Mouse (Mus musculus): ENCODE data around the gene Gprin1. TPM values are rescaled to one million over a fixed set of nuclear protein-coding genes. Genes with fewer than 3 reads are reported as not detected.

Gene Gprin1
- total and polyA plus RNA-seq, 2 experiments, result not detected

DNA sequence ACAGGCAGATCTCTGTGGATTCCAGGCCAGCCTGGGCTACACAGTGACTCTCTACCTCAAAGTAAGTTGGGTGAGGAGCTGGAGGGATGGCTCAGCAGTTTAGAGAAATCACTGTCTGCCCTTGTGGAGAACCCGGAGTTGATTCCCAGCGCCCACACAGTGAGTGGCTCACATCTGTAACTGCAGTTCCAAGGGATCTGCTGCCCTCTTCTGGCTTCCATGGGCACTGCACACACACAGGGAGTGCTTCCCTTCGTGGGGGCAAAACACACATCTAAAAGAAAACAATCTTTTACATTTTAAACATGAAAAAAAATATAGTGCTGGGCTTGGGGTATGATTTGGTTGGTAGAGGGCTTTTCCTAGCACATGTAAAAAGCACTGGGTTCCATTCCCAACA lies 26.5 kb downstream of the Gprin1 start:
- H3K27me3 ChIP-seq (ENCODE audit: control insufficient read depth, insufficient read depth, low read length), result no peaks in the 10 kb centered on the region
- 92% methylated on average over 3 of the region's 3 CpGs for WGBS
- no peaks in the 10 kb centered on the region for H3K79me2 ChIP-seq (ENCODE audit: control insufficient read depth, insufficient read depth, low read length)
- no peaks in the 10 kb centered on the region for H3K4me1 ChIP-seq (ENCODE audit: control insufficient read depth, insufficient read depth, low read length)
- H3K9ac ChIP-seq (ENCODE audit: low read depth, low read length), result no peak overlapping the region
- TF ChIP-seq CTCF (IDR thresholded peaks at IDR 0.05; ENCODE audit: low read depth, low read length), result no peak
- no peak for TF ChIP-seq POLR2A (IDR thresholded peaks at IDR 0.05; ENCODE audit: extremely low read depth, insufficient read depth, low read length)
- no peaks in the 10 kb centered on the region for H3K36me3 ChIP-seq (ENCODE audit: control insufficient read depth, insufficient read depth, low read length)
- no peak overlapping the region for H3K4me3 ChIP-seq (ENCODE audit: insufficient read depth, low read depth, low read length)
- no peak for DNase-seq (ENCODE audit: extremely low read depth, low read depth, low spot score)
- H3K27ac ChIP-seq (replicated peaks; ENCODE audit: insufficient read depth, low read depth, low read length), result no peak overlapping the region

DNA sequence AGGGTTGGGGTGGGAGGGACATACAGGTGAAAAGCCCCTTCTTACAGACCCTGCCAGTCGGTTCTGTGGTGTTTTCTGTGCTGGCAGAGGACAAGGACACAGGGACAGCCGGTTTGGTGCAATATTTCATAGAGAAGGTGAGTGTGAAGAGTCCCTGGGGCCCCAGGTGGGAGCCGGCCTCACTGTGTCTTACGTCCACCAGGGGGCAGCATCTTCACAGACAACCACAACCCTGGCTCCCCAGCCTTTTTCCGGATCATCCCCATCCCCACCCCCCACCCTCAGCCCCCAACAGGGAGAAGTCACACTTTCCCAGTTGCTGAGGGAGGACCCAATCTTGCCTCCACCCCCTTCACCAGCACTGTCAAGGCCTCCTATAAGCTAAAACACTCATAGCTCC lies 32.8 kb downstream of the Gprin1 start:
- peak; percentile 11 for DNase-seq (ENCODE audit: extremely low read depth, low read depth, low spot score)
- peak; percentile 85 for TF ChIP-seq CTCF (IDR thresholded peaks at IDR 0.05; ENCODE audit: low read depth, low read length)
- no peak for TF ChIP-seq POLR2A (IDR thresholded peaks at IDR 0.05; ENCODE audit: extremely low read depth, insufficient read depth, low read length)
- no peak overlapping the region for H3K9ac ChIP-seq (ENCODE audit: low read depth, low read length)
- H3K27ac ChIP-seq (replicated peaks; ENCODE audit: insufficient read depth, low read depth, low read length), result no peak overlapping the region
- no peak overlapping the region for H3K4me3 ChIP-seq (ENCODE audit: insufficient read depth, low read depth, low read length)
- no peaks in the 10 kb centered on the region for H3K36me3 ChIP-seq (ENCODE audit: control insufficient read depth, insufficient read depth, low read length)
- H3K4me1 ChIP-seq (ENCODE audit: control insufficient read depth, insufficient read depth, low read length), result no peaks in the 10 kb centered on the region
- WGBS, result 16% methylated on average over 5 of the region's 5 CpGs
- no peaks in the 10 kb centered on the region for H3K27me3 ChIP-seq (ENCODE audit: control insufficient read depth, insufficient read depth, low read length)
- H3K79me2 ChIP-seq (ENCODE audit: control insufficient read depth, insufficient read depth, low read length), result no peaks in the 10 kb centered on the region

DNA sequence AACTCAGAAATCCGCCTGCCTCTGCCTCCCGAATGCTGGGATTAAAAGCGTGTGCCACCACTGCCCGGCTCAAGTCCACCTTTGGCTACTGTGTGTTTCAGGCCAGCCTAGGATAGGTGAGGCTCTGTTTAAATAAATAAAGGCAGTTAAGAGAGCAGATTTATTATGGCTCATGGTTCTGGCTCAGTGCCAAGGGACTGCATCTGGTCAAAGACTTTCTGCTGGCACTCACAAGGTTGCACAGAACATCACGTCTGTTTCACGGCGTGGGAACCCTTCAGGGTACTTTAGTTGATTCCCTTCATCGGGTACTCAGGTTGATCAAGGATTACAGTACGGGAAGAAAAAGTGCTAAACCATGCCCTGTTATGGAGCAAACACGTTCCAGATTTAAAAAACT lies 34.7 kb downstream of the Gprin1 start:
- Histone ChIP-seq H3K36me3 (ENCODE audit: control insufficient read depth, insufficient read depth, low read length) (no peaks in the 10 kb centered on the region), H3K27me3 (ENCODE audit: control insufficient read depth, insufficient read depth, low read length) (no peaks in the 10 kb centered on the region), H3K27ac (replicated peaks; ENCODE audit: insufficient read depth, low read depth, low read length) (no peak overlapping the region), H3K4me1 (ENCODE audit: control insufficient read depth, insufficient read depth, low read length) (no peaks in the 10 kb centered on the region), H3K9ac (ENCODE audit: low read depth, low read length) (no peak overlapping the region), H3K4me3 (ENCODE audit: insufficient read depth, low read depth, low read length) (no peak overlapping the region), H3K79me2 (ENCODE audit: control insufficient read depth, insufficient read depth, low read length) (no peaks in the 10 kb centered on the region)
- no peak for TF ChIP-seq POLR2A (IDR thresholded peaks at IDR 0.05; ENCODE audit: extremely low read depth, insufficient read depth, low read length)
- no peak for TF ChIP-seq CTCF (IDR thresholded peaks at IDR 0.05; ENCODE audit: low read depth, low read length)
- no peak for DNase-seq (ENCODE audit: extremely low read depth, low read depth, low spot score)
- 83% methylated on average over 10 of the region's 10 CpGs for WGBS

DNA sequence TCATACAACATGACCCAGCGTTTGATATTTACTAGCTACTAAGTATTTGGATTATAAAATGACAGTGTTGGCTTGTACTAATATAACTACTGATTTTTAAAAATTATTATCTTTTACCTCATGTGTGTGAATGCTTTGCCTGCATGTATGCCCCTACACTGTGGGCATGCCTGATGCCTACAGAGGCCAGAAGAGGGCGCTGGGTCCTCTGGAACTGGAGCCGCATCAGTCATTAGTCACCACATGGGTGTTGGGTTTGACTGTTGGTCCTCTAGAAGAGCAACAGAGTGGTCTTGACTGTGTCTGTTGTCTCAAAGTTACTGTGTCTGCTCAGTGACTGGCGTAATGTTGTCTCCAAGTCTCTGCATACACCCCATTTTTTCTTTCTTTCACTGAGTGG lies 35.3 kb downstream of the Gprin1 start:
- no peaks in the 10 kb centered on the region for H3K79me2 ChIP-seq (ENCODE audit: control insufficient read depth, insufficient read depth, low read length)
- no peak overlapping the region for H3K27ac ChIP-seq (replicated peaks; ENCODE audit: insufficient read depth, low read depth, low read length)
- H3K4me1 ChIP-seq (ENCODE audit: control insufficient read depth, insufficient read depth, low read length), result no peaks in the 10 kb centered on the region
- no peak for TF ChIP-seq CTCF (IDR thresholded peaks at IDR 0.05; ENCODE audit: low read depth, low read length)
- no peak for TF ChIP-seq POLR2A (IDR thresholded peaks at IDR 0.05; ENCODE audit: extremely low read depth, insufficient read depth, low read length)
- DNase-seq (ENCODE audit: extremely low read depth, low read depth, low spot score), result no peak
- H3K4me3 ChIP-seq (ENCODE audit: insufficient read depth, low read depth, low read length), result no peak overlapping the region
- 66% methylated on average over 4 of the region's 4 CpGs for WGBS
- no peaks in the 10 kb centered on the region for H3K36me3 ChIP-seq (ENCODE audit: control insufficient read depth, insufficient read depth, low read length)
- H3K27me3 ChIP-seq (ENCODE audit: control insufficient read depth, insufficient read depth, low read length), result no peaks in the 10 kb centered on the region
- H3K9ac ChIP-seq (ENCODE audit: low read depth, low read length), result no peak overlapping the region

DNA sequence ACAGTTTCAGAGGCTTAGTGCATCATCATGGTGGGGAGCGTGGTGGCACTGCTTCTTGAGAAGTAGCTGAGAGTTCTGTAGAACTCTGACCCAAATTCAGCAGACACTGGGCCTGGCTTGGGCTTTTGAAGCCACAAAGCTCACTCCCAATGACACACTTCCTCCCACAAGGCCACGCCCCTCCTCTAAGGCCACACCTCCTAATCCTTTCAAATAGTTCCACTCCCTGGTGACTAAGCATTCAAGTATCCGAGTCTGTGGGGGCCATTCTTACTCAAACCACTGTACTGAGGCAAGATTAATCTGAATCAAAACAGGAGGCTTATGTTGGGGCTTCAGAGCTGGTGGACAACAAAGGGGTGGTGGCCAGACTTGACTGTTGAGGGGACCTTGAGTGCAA lies 38.8 kb downstream of the Gprin1 start:
- Histone ChIP-seq H3K4me3 (ENCODE audit: insufficient read depth, low read depth, low read length) (no peak overlapping the region), H3K9ac (ENCODE audit: low read depth, low read length) (no peak overlapping the region), H3K4me1 (ENCODE audit: control insufficient read depth, insufficient read depth, low read length) (no peaks in the 10 kb centered on the region), H3K79me2 (ENCODE audit: control insufficient read depth, insufficient read depth, low read length) (no peaks in the 10 kb centered on the region), H3K36me3 (ENCODE audit: control insufficient read depth, insufficient read depth, low read length) (no peaks in the 10 kb centered on the region), H3K27ac (replicated peaks; ENCODE audit: insufficient read depth, low read depth, low read length) (no peak overlapping the region), H3K27me3 (ENCODE audit: control insufficient read depth, insufficient read depth, low read length) (no peaks in the 10 kb centered on the region)
- 85% methylated on average over 3 of the region's 3 CpGs for WGBS
- TF ChIP-seq CTCF (IDR thresholded peaks at IDR 0.05; ENCODE audit: low read depth, low read length) (no peak), POLR2A (IDR thresholded peaks at IDR 0.05; ENCODE audit: extremely low read depth, insufficient read depth, low read length) (no peak)
- DNase-seq (ENCODE audit: extremely low read depth, low read depth, low spot score), result no peak

DNA sequence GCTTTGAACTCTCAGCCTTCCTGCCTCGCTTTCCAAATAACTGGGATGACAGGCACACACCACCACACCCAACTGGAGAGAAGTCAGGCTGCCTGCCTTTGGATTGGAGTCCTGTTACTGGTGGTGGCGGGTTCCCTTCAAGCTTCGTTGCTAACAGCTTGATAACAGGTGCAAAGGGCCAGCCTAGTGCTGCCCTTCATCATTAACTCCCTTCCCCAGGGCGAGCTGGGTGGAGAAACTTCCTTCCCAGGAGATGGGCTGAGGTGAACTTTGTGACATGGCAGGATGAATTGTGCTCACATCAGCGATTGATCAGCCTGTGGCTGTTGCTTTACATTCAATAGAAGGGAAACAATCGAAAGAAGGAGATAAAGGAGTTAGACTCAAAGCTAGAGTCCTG lies 44.8 kb downstream of the Gprin1 start:
- H3K9ac ChIP-seq (ENCODE audit: low read depth, low read length), result no peak overlapping the region
- 62% methylated on average over 6 of the region's 6 CpGs for WGBS
- H3K27me3 ChIP-seq (ENCODE audit: control insufficient read depth, insufficient read depth, low read length), result no peaks in the 10 kb centered on the region
- TF ChIP-seq POLR2A (IDR thresholded peaks at IDR 0.05; ENCODE audit: extremely low read depth, insufficient read depth, low read length), result no peak
- no peak for TF ChIP-seq CTCF (IDR thresholded peaks at IDR 0.05; ENCODE audit: low read depth, low read length)
- no peaks in the 10 kb centered on the region for H3K36me3 ChIP-seq (ENCODE audit: control insufficient read depth, insufficient read depth, low read length)
- no peak overlapping the region for H3K27ac ChIP-seq (replicated peaks; ENCODE audit: insufficient read depth, low read depth, low read length)
- H3K79me2 ChIP-seq (ENCODE audit: control insufficient read depth, insufficient read depth, low read length), result no peaks in the 10 kb centered on the region
- H3K4me3 ChIP-seq (ENCODE audit: insufficient read depth, low read depth, low read length), result no peak overlapping the region
- DNase-seq (ENCODE audit: extremely low read depth, low read depth, low spot score), result no peak
- peaks cover 5% of the 10 kb centered on the region for H3K4me1 ChIP-seq (ENCODE audit: control insufficient read depth, insufficient read depth, low read length)
